Mouse (Mus musculus) neural tube, embryonic 15.5 days (tissue): ENCODE results near the gene Fpr2. TPM values are rescaled to one million over a fixed set of nuclear protein-coding genes. Genes with fewer than 3 reads are reported as not detected.
"Not testable (repeated sequence)": the region's sequence is repeated elsewhere in the genome, so short reads cannot be mapped to it uniquely, and the experiment has no call there.

Source experiments
- ATAC-seq: fragments of 200-750 bp; cut with Nextera tagmentation; 2 replicates; pipeline ENCODE4 v1.8.0; 2017; ENCODE audit warnings: mild to moderate bottlenecking, moderate TSS enrichment, moderate library complexity; ENCODE audit not compliant: low FRiP score
- H3K27ac ChIP-seq: fragments of 300-500 bp; sonication (generic); replicated peaks from 2 replicates; pipeline ENCODE4 v1.5.1; 2015; ENCODE audit warnings: mild to moderate bottlenecking, inconsistent platforms
- H3K27me3 ChIP-seq: fragments of 300-500 bp; sonication (generic); replicated peaks from 2 replicates; pipeline ENCODE4 v1.6.1; 2015; ENCODE audit warnings: inconsistent platforms
- H3K36me3 ChIP-seq: fragments of 300-500 bp; sonication (generic); 2 replicates; pipeline ENCODE4 v1.6.1; 2015; ENCODE audit warnings: inconsistent platforms
- H3K4me1 ChIP-seq: fragments of 300-500 bp; sonication (generic); 2 replicates; pipeline ENCODE4 v1.6.1; 2015; ENCODE audit warnings: inconsistent platforms
- H3K4me2 ChIP-seq: fragments of 300-500 bp; sonication (generic); 2 replicates; pipeline ENCODE4 v1.6.1; 2015; ENCODE audit warnings: inconsistent platforms, mild to moderate bottlenecking, moderate library complexity
- H3K4me3 ChIP-seq: fragments of 300-500 bp; sonication (generic); replicated peaks from 2 replicates; pipeline ENCODE4 v1.5.1; 2015; ENCODE audit warnings: mild to moderate bottlenecking, inconsistent platforms
- H3K9ac ChIP-seq: fragments of 300-500 bp; sonication (generic); replicated peaks from 2 replicates; pipeline ENCODE4 v1.6.1; 2015; ENCODE audit warnings: mild to moderate bottlenecking, inconsistent platforms
- H3K9me3 ChIP-seq: fragments of 300-500 bp; sonication (generic); replicated peaks from 2 replicates; pipeline ENCODE4 v1.6.1; 2016; ENCODE audit warnings: inconsistent platforms
- WGBS: fragments of 180-500 bp; shearing (Covaris S2); methylation state at CpG from one replicate; pipeline ENCODE4 v1.1.7; 2015; ENCODE audit warnings: mixed read lengths; 5-methylcytosine and 5-hydroxymethylcytosine counted together
- polyA plus RNA-seq: library from polyadenylated mRNA; unstranded; fragments of >200 nt; fragmentation: Nextera tagmentation; extraction: Ambion mirVana; gene quantifications from 2 replicates; pipeline ENCODE4 v1.2.1, GENCODE M21; 2015

Fpr2 gene
- polyA plus RNA-seq, 1 experiment from 2014 or later: 0.44 TPM

DNA sequence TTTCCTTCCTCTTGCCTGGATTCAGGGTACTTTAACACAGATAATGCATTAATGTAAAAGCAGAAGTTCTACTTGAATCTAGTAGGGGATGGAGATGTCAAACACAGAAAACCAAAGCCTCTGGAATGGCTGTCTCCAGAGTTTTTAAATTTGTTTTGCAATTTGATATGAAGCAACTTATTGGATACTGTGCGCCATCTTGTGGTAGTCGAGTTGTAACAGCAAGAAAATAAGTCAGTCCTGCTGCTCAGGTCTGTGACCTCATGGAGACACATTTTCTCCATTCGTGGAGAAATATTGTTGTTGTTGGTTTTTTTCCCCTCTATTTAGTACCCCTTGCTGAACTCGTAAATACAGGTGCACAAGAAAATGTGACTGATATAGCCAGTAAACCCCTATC lies 8.4 kb downstream of the Fpr2 start:
- Histone ChIP-seq H3K4me2 (no peak overlapping the region), H3K9me3 (no peaks in the 10 kb centered on the region), H3K4me3 (no peak overlapping the region), H3K4me1 (no peaks in the 10 kb centered on the region), H3K27me3 (no peaks in the 10 kb centered on the region), H3K27ac (no peak overlapping the region), H3K36me3 (no peaks in the 10 kb centered on the region), H3K9ac (no peak overlapping the region)
- 5% methylated on average over 4 of the region's 4 CpGs for WGBS
- ATAC-seq: peak; percentile 21; the same call in 1 of the 2 replicates

DNA sequence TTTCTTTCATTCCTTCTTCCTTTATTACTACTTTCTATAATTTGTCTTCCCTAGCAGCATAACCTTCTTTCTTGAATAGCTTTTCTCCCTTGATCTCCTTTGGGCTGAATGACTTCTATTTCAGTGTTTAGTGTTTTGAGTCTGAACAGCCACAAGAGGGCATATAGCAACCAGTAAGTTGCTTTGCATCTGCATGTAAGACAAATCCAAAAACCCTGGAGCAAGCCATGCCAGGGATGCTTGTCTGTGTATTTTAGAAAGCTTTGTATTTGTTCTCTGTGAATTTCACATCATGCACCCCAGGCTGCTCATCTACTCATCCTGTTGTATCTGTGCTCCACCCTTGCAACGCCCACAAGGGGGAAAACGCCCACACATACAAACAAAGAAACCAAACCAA lies 11.6 kb downstream of the Fpr2 start:
- Histone ChIP-seq H3K4me1 (no peaks in the 10 kb centered on the region), H3K27ac (no peak overlapping the region), H3K4me3 (no peak overlapping the region), H3K36me3 (no peaks in the 10 kb centered on the region), H3K27me3 (no peaks in the 10 kb centered on the region), H3K9ac (no peak overlapping the region), H3K4me2 (no peak overlapping the region), H3K9me3 (no peaks in the 10 kb centered on the region)
- WGBS: 97% methylated on average over 2 of the region's 2 CpGs
- peak; percentile 77 for ATAC-seq

DNA sequence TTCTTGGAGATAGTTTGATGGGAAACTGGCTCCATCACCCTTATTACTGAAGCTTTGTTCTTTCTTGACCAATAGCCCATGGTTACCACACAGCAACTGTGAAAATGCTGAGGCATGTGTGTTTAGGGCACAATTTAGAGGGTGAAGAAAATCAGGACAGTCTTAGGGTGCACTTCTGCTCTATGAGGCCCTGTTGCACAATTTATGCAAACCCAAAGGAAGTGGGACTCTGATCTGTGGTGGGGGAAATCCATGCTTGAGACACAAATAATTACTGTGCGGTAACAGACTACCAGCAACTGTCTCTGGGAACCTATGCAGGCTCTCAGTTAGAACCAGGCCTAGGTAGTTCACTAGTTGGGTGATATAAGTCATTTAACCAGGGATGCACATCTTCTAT lies 13.1 kb downstream of the Fpr2 start:
- Histone ChIP-seq H3K36me3 (no peaks in the 10 kb centered on the region), H3K4me2 (no peak overlapping the region), H3K4me1 (no peaks in the 10 kb centered on the region), H3K9ac (no peak overlapping the region), H3K27me3 (no peaks in the 10 kb centered on the region), H3K27ac (no peak overlapping the region), H3K4me3 (no peak overlapping the region), H3K9me3 (no peaks in the 10 kb centered on the region)
- 85% methylated on average over 1 of the region's 1 CpGs for WGBS
- no peak for ATAC-seq

DNA sequence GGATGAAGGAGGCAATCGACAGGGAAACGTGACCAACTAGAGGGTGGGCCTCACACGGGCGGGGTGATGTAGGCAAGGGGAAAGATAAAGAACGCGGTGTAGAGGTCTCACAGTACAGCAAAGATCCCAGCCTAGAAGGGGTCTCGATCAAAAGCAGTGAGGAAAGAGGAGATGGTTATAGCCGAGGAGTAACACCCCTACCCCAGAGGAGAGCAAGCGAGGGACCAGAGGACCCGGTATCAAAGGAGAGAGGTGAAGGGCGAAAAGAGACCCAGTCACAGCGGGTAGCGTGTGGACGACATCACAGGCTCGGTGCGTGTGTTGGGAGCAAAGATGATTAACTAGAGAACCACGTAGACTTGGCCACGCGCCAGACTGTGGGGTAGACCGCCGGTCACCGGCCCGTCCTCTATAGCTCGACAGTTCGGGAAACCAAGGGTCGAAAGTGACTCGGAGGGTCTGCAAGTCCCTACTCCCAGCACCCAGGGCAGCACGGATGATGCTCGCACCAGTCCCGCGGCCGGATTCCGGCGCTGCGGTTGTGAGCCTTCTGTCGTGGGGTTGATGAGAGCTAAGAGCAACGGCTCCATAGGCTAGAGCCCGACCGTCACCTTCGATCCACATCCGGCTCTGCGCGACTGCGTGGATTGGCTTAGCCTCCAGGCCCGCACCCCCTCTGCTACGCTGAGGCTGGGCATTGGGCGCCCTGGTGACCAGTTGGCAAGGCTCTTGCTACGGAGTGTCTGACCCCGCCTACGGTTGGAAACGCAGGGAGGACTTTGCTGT lies 22.2 kb downstream of the Fpr2 start:
- peak overlapping the region; percentile 62 for H3K9ac ChIP-seq
- 13% methylated on average over 51 of the region's 51 CpGs for WGBS
- H3K36me3 ChIP-seq: no peaks in the 10 kb centered on the region
- peak overlapping the region; percentile 61 for H3K4me3 ChIP-seq
- H3K9me3 ChIP-seq: no peaks in the 10 kb centered on the region
- peaks cover 4% of the 10 kb centered on the region; the same call in 1 of the 2 replicates for H3K27me3 ChIP-seq
- H3K27ac ChIP-seq: peak overlapping the region; percentile 78
- peak; percentile 100 for ATAC-seq
- peaks cover 5% of the 10 kb centered on the region; the same call in 1 of the 2 replicates for H3K4me1 ChIP-seq
- peak overlapping the region; percentile 76 for H3K4me2 ChIP-seq

DNA sequence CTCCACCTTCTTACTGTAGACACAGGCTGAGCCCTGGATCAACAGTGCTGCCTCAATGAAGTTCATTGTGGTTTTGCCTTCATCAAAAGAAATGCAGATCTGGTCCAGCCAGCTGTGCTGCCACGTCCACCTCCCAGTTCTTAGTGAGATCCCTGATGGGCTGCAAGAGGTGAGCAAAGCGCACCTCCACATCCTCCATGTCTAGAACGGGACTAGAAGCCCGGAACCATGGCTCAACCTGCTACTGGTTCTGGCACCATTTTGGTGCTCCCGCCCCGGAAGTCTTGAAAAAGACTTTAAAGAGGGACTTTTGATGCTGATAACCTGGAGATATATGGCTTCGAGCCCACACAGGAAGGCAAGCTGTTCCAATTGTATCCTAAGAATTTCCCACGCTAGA lies 25.0 kb downstream of the Fpr2 start:
- H3K36me3 ChIP-seq, H3K4me3 ChIP-seq, H3K4me2 ChIP-seq, H3K4me1 ChIP-seq, H3K27me3 ChIP-seq, H3K9me3 ChIP-seq, H3K9ac ChIP-seq, ATAC-seq, H3K27ac ChIP-seq: not testable (repeated sequence)
- 91% methylated on average over 8 of the region's 8 CpGs for WGBS

DNA sequence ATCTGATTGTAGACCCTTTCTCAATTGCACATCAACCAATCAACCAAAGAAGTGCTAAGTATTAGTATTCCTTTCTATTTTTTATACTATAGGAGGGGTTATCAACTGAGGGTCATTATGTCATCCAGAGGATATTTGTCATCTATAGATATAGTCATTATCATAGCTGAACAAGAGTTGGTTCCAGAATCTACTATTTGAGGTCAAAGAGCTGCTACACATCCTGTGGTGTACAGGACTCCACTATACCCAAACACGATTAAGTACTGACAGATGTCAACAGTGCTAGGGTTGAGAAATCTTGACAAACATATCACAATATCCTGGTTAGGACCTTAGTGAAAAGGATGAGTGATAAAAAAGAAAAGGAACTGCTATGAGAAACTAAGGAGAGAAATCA lies 29.8 kb downstream of the Fpr2 start:
- Histone ChIP-seq H3K4me1 (no peaks in the 10 kb centered on the region), H3K4me2 (no peak overlapping the region), H3K27me3 (no peaks in the 10 kb centered on the region), H3K9me3 (no peaks in the 10 kb centered on the region), H3K36me3 (no peaks in the 10 kb centered on the region), H3K9ac (no peak overlapping the region), H3K4me3 (no peak overlapping the region), H3K27ac (no peak overlapping the region)
- no peak for ATAC-seq
- 93% methylated on average over 1 of the region's 1 CpGs for WGBS

DNA sequence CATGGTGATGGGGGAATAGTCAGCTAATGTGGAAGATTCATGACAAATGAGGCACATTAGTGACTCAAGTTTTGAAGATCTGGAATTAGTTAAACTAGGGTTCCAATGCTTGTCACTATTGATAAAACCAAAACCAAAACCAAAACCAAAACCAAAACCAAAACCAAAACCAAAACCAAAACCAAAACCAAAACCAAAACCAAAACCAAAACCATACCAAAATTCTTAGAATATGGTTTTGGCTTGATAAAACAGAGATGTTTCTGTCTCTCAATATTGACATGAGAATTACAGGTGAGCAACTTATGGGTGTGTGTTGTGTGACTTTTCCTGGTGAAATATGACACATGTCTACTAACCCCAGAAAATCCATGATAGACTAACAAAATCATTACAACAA lies 30.2 kb downstream of the Fpr2 start:
- Histone ChIP-seq H3K4me1 (no peaks in the 10 kb centered on the region), H3K9ac (no peak overlapping the region), H3K27me3 (no peaks in the 10 kb centered on the region), H3K36me3 (no peaks in the 10 kb centered on the region), H3K9me3 (no peaks in the 10 kb centered on the region), H3K4me2 (no peak overlapping the region), H3K27ac (no peak overlapping the region), H3K4me3 (no peak overlapping the region)
- ATAC-seq: no peak

Other genes with a start within 250 kb of the Fpr2 start
- gene Vmn2r90, start 184.1 kb upstream of the Fpr2 start, polyA plus RNA-seq: not detected in 2 replicates
- 21.8 and 29.6 TPM in 2 replicates for gene Spaca6, start 60.7 kb upstream of the Fpr2 start, polyA plus RNA-seq
- 1.4 and 1.9 TPM in 2 replicates for gene Has1, start 32.6 kb upstream of the Fpr2 start, polyA plus RNA-seq
- 0.15 and 0.23 TPM in 2 replicates for gene Fpr1, start 3.9 kb upstream of the Fpr2 start, polyA plus RNA-seq
- gene Fpr3, start within 50 bp of the Fpr2 start, polyA plus RNA-seq: not detected in 2 replicates
- gene Fpr-rs4, start 133.9 kb downstream of the Fpr2 start, polyA plus RNA-seq: not detected in 2 replicates
- gene Vmn2r124, start 161.6 kb downstream of the Fpr2 start, polyA plus RNA-seq: 0.03 TPM in 1 of 2 replicates, not detected in the other
- not detected in 2 replicates for gene Vmn2r91, start 197.2 kb downstream of the Fpr2 start, polyA plus RNA-seq